Mouse (Mus musculus) brain, embryonic 14.5 days (tissue): Measurements from ENCODE around the gene Nek8.

Experiments used
- CTCF ChIP-seq: fragments of 200-500 bp; IDR thresholded peaks from 2 replicates; pipeline ENCODE4 v1.5.1; 2012; ENCODE audit warnings: inconsistent platforms, mild to moderate bottlenecking, moderate library complexity, borderline replicate concordance; ENCODE audit not compliant: insufficient read depth, insufficient read length; ENCODE audit errors: extremely low read depth
- POLR2A ChIP-seq: fragments of 200-500 bp; IDR thresholded peaks from 2 replicates; pipeline ENCODE4 v1.6.1; 2012; ENCODE audit warnings: mild to moderate bottlenecking, inconsistent platforms, borderline replicate concordance; ENCODE audit not compliant: poor library complexity, insufficient read depth, insufficient read length, severe bottlenecking; ENCODE audit errors: extremely low read depth

- TF ChIP-seq CTCF (no peak), POLR2A (no peak)
Observed at GRCm38 (mm10) chr11:78152299-78153231, 23.9 kb downstream of the Nek8 start.
